Mouse (Mus musculus) brain, embryonic 14.5 days (tissue): ENCODE data around the gene Msh5. TPM values are rescaled to one million over a fixed set of nuclear protein-coding genes. Genes with fewer than 3 reads are reported as not detected.
"Not testable (repeated sequence)": the region's sequence is repeated elsewhere in the genome, so short reads cannot be mapped to it uniquely, and the experiment has no call there.

Experiments used
- DNase-seq: peaks from one replicate; pipeline ENCODE4 v3.0.0-alpha.2; 2011; ENCODE audit warnings: low read depth
- CTCF ChIP-seq: fragments of 200-500 bp; IDR thresholded peaks from 2 replicates; pipeline ENCODE4 v1.5.1; 2012; ENCODE audit warnings: inconsistent platforms, mild to moderate bottlenecking, moderate library complexity, borderline replicate concordance; ENCODE audit not compliant: insufficient read depth, insufficient read length; ENCODE audit errors: extremely low read depth
- POLR2A ChIP-seq: fragments of 200-500 bp; IDR thresholded peaks from 2 replicates; pipeline ENCODE4 v1.6.1; 2012; ENCODE audit warnings: mild to moderate bottlenecking, inconsistent platforms, borderline replicate concordance; ENCODE audit not compliant: poor library complexity, insufficient read depth, insufficient read length, severe bottlenecking; ENCODE audit errors: extremely low read depth
- polyA plus RNA-seq: library from polyadenylated mRNA; depleted of rRNA; stranded (reverse); fragments of >200 nt; gene quantifications from 2 replicates; pipeline ENCODE4 v1.2.3, GENCODE M21; 2012

Gene Msh5
- polyA plus RNA-seq, 1 experiment, result 4.2 TPM

- TF ChIP-seq CTCF, result no peak
- TF ChIP-seq POLR2A, result no peak
- DNase-seq, result no peak
Observed at GRCm38 (mm10) chr17:35009586-35009985, 37.0 kb downstream of the Msh5 start.

DNA sequence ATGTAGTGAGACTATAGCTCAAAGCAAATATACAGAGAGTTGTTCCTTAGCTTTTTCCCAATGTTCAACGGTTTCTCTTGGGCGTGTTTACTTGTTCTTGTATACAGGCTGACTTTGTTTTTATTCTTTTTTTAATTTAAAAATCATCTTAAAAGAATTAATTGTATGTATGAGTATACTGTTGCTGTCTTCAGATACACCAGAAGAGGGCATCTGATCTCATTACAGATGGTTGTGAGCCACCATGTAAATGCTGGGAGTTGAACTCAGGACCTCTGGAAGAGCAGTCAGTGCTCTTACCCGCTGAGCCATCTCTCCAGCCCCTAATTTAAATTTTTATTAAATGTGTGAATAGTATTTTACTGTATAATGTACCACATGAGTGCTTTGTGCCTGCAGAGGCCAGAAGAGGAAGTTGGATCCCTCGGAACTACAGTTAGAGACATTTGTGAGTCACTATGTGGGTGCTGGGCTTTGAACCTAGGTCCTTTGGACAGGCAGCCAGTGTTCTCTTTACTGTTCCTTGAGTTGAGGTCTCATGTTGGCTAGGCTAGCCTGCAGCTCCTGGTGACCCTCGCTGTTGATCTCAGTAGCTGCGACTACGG, 39.1 kb downstream of the Msh5 start:
- TF ChIP-seq POLR2A (no peak), CTCF (no peak)
- no peak for DNase-seq

- DNase-seq, result not testable (repeated sequence)
Observed at GRCm38 (mm10) chr17:35005902-35006301, 40.6 kb downstream of the Msh5 start.

- TF ChIP-seq POLR2A (no peak), CTCF (no peak)
- no peak for DNase-seq
Observed at GRCm38 (mm10) chr17:35005158-35005557, 41.4 kb downstream of the Msh5 start.

- DNase-seq, result no peak
Observed at GRCm38 (mm10) chr17:35004075-35004717, 42.3 kb downstream of the Msh5 start.

GRCm38 (mm10) chr17:35003022-35003838, 43.3 kb downstream of the Msh5 start:
- TF ChIP-seq POLR2A (no peak), CTCF (no peak)
- no peak for DNase-seq

More at GRCm38 (mm10) chr17:35004075-35004717, 42.3 kb downstream of the Msh5 start:
- no peak for TF ChIP-seq CTCF
- no peak for TF ChIP-seq POLR2A

DNA sequence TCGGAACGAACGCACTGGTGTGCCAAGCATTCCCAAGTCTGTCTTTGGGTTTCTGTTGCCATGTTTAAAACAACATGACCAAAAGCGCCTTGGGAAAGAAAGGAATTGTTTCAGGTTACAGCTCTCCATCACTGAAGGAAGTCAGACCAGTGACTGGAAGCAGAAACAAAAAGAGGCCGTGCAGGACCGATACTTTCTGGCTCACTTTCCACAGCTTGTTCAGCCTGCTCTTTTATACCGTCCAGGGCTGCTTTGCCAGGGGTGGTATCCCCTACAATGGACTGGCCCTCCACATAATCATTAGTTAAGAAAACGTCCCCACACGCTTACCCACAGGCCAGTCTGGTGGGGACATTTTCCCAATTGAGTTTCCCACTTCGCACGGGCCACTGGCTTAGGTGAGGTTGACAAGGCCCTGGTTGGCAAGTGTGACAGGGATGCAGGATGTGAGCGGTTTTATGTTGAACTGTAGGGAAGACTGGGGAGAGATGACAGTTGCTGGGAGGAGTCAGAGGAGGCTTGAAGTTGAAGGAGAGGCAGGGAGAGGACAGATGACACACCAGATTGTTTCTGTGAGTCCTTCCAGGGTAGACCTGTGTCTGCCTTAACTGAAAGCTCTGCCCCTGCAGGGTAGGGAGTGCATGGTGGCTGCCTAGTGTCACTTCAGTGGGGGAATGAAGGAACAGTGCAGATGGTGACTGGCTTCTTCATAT, 44.2 kb downstream of the Msh5 start:
- peak; percentile 13 for DNase-seq
- TF ChIP-seq CTCF (no peak), POLR2A (no peak)

- DNase-seq, result peak; percentile 53
- TF ChIP-seq POLR2A (no peak), CTCF (no peak)
Observed at GRCm38 (mm10) chr17:35001452-35002152, 44.9 kb downstream of the Msh5 start.

DNA sequence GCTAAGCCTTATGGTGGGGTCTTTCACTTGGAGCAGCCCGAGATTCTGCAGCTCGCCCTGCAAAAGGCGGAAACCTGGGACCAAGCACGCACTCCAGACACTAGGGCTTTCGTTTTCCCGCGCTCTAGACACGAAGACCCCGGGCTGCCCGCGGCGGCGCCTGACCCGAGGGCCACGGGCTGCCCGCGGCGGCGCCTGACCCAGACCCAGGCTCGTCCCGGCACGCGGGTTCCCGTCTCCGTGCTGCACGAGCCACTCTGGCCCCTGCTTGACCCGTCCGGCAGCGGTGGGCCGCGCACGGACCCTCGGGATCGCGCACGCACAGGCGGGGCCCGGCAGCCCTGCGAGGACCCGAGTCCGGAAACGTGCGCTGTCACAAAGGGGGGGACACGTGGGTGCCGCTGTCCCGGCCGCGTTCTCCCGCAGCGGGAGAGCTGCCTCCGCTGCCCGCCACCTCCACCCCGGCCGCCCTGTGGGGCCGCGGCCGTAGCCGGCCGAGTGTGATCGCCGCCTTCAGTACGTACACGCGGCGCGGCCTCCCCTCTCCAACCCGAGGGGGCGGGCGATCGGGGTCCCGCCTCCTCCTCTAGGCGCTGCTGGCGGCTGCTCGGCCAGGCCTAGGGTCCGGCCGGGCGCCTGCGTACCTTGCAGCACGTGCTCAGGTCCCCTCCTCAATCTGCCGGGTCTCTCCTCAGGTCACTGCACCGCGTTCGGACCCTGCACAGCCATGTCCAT, 45.7 kb downstream of the Msh5 start, which contains the start of gene Vars:
Gene Vars (plus strand): TSS at position 271 of the 735 bp plus-strand sequence.
- TF ChIP-seq CTCF (no peak), POLR2A (peak; percentile 78; the same call in 1 of the 2 replicates)
- DNase-seq, result peak; percentile 93

- DNase-seq, result peak; percentile 31
Observed at GRCm38 (mm10) chr17:34999871-35000716, 46.5 kb downstream of the Msh5 start.
